Mouse (Mus musculus): ENCODE data around the gene Reg3d. TPM values are rescaled to one million over a fixed set of nuclear protein-coding genes. Genes with fewer than 3 reads are reported as not detected.
"Not testable (repeated sequence)": the region's sequence is repeated elsewhere in the genome, so short reads cannot be mapped to it uniquely, and the experiment has no call there.

Gene Reg3d
- not detected in 2 replicates for polyA plus RNA-seq (2014; fragmentation: Nextera tagmentation; extraction: Ambion mirVana)

DNA sequence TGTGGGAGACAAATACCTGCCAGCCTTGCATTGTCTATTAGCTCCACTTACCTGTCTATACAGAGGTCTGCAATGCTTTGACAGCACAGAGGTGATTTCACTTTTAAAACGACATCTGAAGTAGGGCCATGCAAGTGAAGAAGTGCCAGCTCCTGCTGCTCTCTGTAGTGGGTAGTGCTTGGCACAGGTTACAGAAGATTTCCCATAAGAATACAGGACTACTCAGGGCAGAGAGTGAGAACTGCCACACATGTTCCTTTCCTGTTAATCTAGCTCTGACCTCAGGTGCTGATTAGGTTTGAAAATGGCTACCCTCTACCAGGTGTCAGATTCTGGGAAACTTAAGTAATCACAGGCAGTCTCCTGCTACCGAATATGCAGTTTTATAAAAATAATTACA, at the start of gene Reg3d:
Gene Reg3d (minus strand): TSS at position 101 of the 400 bp plus-strand sequence.
- no peaks in the 10 kb centered on the region for H3K4me1 ChIP-seq (ENCODE audit: control insufficient read depth, insufficient read depth, low read length)
- H3K4me2 ChIP-seq (ENCODE audit: low read depth, severe bottlenecking), result no peak within 1 kb of the TSS
- no peak for DNase-seq (ENCODE audit: low spot score)
- no peaks in the 10 kb centered on the region for H3K27me3 ChIP-seq (ENCODE audit: control insufficient read depth, insufficient read depth, low read length)
- H3K9ac ChIP-seq (ENCODE audit: low read length), result no peak within 1 kb of the TSS
- H3K4me3 ChIP-seq (ENCODE audit: low read depth, low read length), result no peak within 1 kb of the TSS
- no peaks in the 10 kb centered on the region for H3K36me3 ChIP-seq (ENCODE audit: control insufficient read depth, insufficient read depth, low read length)
- no peaks in the 10 kb centered on the region for H3K9me3 ChIP-seq (ENCODE audit: control insufficient read depth, low read length)
- no peak for ATAC-seq (ENCODE audit: insufficient number of reproducible peaks, low FRiP score, low TSS enrichment, low read depth)
- 76% methylated on average over 2 of the region's 2 CpGs for WGBS
- no peak within 1 kb of the TSS for H3K27ac ChIP-seq (replicated peaks; ENCODE audit: low read depth, low read length)

DNA sequence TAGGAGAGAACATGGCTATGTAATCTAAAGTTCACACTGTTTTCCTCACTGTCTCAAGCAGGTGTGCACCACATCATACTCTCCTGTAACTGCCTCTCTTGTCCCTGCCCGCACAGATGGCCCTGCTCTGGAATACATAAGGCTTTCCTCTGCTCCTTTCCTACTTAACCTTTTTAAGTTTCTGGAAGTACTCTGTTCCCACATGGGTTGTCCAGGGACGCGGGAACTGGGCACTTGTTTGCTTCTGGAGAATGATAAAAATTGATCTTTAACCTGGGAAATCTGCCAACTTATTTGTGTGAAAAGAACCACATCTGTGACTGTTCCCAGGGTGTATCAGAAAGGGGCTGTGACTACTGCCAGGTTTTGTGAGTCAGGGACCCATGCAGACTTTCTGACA, 46.8 kb upstream of the Reg3d start:
- DNase-seq (ENCODE audit: low spot score) (no peak), ATAC-seq (ENCODE audit: insufficient number of reproducible peaks, low FRiP score, low TSS enrichment, low read depth) (no peak)
- Histone ChIP-seq H3K9me3 (ENCODE audit: control insufficient read depth, low read length) (no peaks in the 10 kb centered on the region), H3K27me3 (ENCODE audit: control insufficient read depth, insufficient read depth, low read length) (no peaks in the 10 kb centered on the region), H3K4me3 (ENCODE audit: low read depth, low read length) (no peak overlapping the region), H3K36me3 (ENCODE audit: control insufficient read depth, insufficient read depth, low read length) (no peaks in the 10 kb centered on the region), H3K4me2 (ENCODE audit: low read depth, severe bottlenecking) (no peak overlapping the region), H3K27ac (replicated peaks; ENCODE audit: low read depth, low read length) (no peak overlapping the region), H3K4me1 (ENCODE audit: control insufficient read depth, insufficient read depth, low read length) (no peaks in the 10 kb centered on the region), H3K9ac (ENCODE audit: low read length) (no peak overlapping the region)
- WGBS, result 82% methylated on average over 3 of the region's 3 CpGs

DNA sequence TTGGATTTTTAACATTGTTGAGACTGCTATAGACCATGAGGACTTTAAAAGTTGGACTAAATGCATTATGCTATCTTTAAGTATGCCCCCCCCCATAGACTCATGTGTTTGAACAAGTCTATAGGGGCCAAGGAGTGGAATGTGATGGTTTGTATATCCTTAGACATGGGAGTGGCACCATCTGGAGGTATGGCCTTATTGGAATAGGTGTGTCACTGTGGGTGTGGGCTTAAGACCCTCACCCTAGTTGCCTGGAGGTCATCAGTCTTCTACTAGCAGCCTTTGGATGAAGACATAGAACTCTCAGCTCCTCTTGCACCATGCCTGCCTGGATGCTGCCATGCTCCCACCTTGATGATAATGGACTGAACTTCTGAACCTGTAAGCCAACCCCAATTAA, 43.7 kb upstream of the Reg3d start, which contains the start of gene Reg1:
Gene Reg1 (plus strand): TSS at position 301 of the 400 bp plus-strand sequence.
- not testable (repeated sequence) for H3K9me3 ChIP-seq (ENCODE audit: control insufficient read depth, low read length); H3K4me3 ChIP-seq (ENCODE audit: low read depth, low read length); H3K27ac ChIP-seq (replicated peaks; ENCODE audit: low read depth, low read length); H3K36me3 ChIP-seq (ENCODE audit: control insufficient read depth, insufficient read depth, low read length); H3K4me2 ChIP-seq (ENCODE audit: low read depth, severe bottlenecking); H3K9ac ChIP-seq (ENCODE audit: low read length); H3K27me3 ChIP-seq (ENCODE audit: control insufficient read depth, insufficient read depth, low read length); DNase-seq (ENCODE audit: low spot score); H3K4me1 ChIP-seq (ENCODE audit: control insufficient read depth, insufficient read depth, low read length); ATAC-seq (ENCODE audit: insufficient number of reproducible peaks, low FRiP score, low TSS enrichment, low read depth)

DNA sequence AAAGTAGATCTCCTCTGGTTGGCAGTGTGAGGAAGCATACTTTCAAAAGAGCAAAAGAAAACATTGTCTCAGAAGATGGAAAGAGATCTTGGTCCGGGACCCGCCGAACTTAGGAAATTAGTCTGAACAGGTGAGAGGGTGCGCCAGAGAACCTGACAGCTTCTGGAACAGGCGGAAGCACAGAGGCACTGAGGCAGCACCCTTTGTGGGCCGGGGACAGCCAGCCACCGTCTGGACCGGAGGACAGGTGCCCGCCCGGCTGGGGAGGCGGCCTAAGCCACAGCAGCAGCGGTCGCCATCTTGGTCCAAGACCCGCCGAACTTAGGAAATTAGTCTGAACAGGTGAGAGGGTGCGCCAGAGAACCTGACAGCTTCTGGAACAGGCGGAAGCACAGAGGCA, 16.7 kb upstream of the Reg3d start, which contains the start of gene Reg2:
Gene Reg2 (plus strand): TSS at position 301 of the 400 bp plus-strand sequence.
- not testable (repeated sequence) for DNase-seq (ENCODE audit: low spot score); ATAC-seq (ENCODE audit: insufficient number of reproducible peaks, low FRiP score, low TSS enrichment, low read depth); H3K27ac ChIP-seq (replicated peaks; ENCODE audit: low read depth, low read length); H3K36me3 ChIP-seq (ENCODE audit: control insufficient read depth, insufficient read depth, low read length); H3K9ac ChIP-seq (ENCODE audit: low read length); H3K4me3 ChIP-seq (ENCODE audit: low read depth, low read length); H3K9me3 ChIP-seq (ENCODE audit: control insufficient read depth, low read length); H3K27me3 ChIP-seq (ENCODE audit: control insufficient read depth, insufficient read depth, low read length); H3K4me2 ChIP-seq (ENCODE audit: low read depth, severe bottlenecking); H3K4me1 ChIP-seq (ENCODE audit: control insufficient read depth, insufficient read depth, low read length)
- 97% methylated on average over 4 of the region's 17 CpGs for WGBS

DNA sequence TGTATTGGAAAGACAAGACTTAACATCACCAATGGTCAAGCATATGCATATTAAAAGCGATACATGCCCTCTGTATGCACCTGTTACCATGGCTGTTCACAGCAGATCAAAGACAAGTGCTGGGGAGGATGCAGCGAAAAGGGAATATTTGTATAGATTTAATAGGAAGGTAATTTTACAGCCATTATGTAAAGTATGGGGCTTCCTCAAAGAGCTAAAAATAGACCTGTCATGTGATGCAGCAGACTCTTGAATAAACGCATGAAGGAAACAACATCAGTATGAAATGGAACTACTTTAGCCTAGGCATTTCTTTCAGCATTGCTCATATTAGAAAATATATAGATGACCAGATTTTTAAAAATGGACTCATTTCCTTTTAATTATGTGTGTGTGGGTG, 6.9 kb upstream of the Reg3d start:
- Histone ChIP-seq H3K4me2 (ENCODE audit: low read depth, severe bottlenecking) (no peak overlapping the region), H3K4me3 (ENCODE audit: low read depth, low read length) (no peak overlapping the region), H3K36me3 (ENCODE audit: control insufficient read depth, insufficient read depth, low read length) (no peaks in the 10 kb centered on the region), H3K9ac (ENCODE audit: low read length) (no peak overlapping the region), H3K27ac (replicated peaks; ENCODE audit: low read depth, low read length) (no peak overlapping the region), H3K4me1 (ENCODE audit: control insufficient read depth, insufficient read depth, low read length) (no peaks in the 10 kb centered on the region), H3K27me3 (ENCODE audit: control insufficient read depth, insufficient read depth, low read length) (no peaks in the 10 kb centered on the region), H3K9me3 (ENCODE audit: control insufficient read depth, low read length) (no peaks in the 10 kb centered on the region)
- DNase-seq (ENCODE audit: low spot score) (no peak), ATAC-seq (ENCODE audit: insufficient number of reproducible peaks, low FRiP score, low TSS enrichment, low read depth) (no peak)
- WGBS, result 87% methylated on average over 3 of the region's 3 CpGs

DNA sequence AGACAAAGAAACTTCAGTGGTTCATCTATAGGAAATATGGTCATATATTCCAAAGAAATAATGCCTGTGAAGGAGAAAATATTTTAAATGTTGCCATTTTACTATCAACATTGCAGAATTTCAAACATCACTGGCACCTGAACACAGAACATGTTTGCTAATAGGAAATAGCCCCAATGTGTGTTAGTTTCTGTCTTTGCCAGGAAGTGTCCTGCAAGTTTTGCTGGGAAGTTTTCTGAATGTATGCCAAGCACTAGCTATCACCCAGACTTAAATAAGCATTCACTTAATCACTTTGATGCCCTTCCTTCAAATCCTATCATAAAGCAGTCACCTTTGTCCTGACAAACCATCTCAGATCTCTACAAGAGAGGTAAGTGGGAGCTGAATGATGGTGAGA, 1.7 kb upstream of the Reg3d start, which contains the start of gene Reg3a:
Gene Reg3a (plus strand): TSS at position 301 of the 400 bp plus-strand sequence.
- no peak for ATAC-seq (ENCODE audit: insufficient number of reproducible peaks, low FRiP score, low TSS enrichment, low read depth)
- no peaks in the 10 kb centered on the region for H3K36me3 ChIP-seq (ENCODE audit: control insufficient read depth, insufficient read depth, low read length)
- DNase-seq (ENCODE audit: low spot score), result no peak
- no peak within 1 kb of the TSS for H3K9ac ChIP-seq (ENCODE audit: low read length)
- no peak within 1 kb of the TSS for H3K4me3 ChIP-seq (ENCODE audit: low read depth, low read length)
- H3K4me2 ChIP-seq (ENCODE audit: low read depth, severe bottlenecking), result no peak within 1 kb of the TSS
- H3K4me1 ChIP-seq (ENCODE audit: control insufficient read depth, insufficient read depth, low read length), result no peaks in the 10 kb centered on the region
- no peaks in the 10 kb centered on the region for H3K9me3 ChIP-seq (ENCODE audit: control insufficient read depth, low read length)
- H3K27ac ChIP-seq (replicated peaks; ENCODE audit: low read depth, low read length), result no peak within 1 kb of the TSS
- H3K27me3 ChIP-seq (ENCODE audit: control insufficient read depth, insufficient read depth, low read length), result no peaks in the 10 kb centered on the region

DNA sequence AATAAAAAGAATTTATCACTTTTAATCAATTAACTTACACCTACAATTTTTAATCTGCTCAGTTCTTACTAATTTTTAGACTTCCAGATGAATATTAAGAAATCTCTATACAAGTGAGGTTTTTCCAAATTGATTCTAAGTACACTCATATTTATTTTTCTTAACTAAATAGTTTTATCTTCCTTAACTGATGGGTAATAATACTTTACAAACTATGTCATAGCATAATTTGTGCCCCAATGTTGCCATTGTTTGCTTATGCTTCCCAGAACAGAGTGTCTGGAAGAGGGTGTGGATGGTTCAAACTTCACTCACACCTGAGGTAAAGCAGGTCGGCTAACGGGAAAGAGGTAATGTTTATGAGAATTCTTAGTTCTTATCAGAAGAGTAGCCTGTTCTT, 8.3 kb downstream of the Reg3d start, which contains the start of gene Reg3b:
Gene Reg3b (plus strand): TSS at position 301 of the 400 bp plus-strand sequence.
- Histone ChIP-seq H3K4me1 (ENCODE audit: control insufficient read depth, insufficient read depth, low read length) (no peaks in the 10 kb centered on the region), H3K4me2 (ENCODE audit: low read depth, severe bottlenecking) (no peak within 1 kb of the TSS), H3K36me3 (ENCODE audit: control insufficient read depth, insufficient read depth, low read length) (no peaks in the 10 kb centered on the region), H3K27ac (replicated peaks; ENCODE audit: low read depth, low read length) (no peak within 1 kb of the TSS), H3K9me3 (ENCODE audit: control insufficient read depth, low read length) (no peaks in the 10 kb centered on the region), H3K9ac (ENCODE audit: low read length) (no peak within 1 kb of the TSS), H3K4me3 (ENCODE audit: low read depth, low read length) (no peak within 1 kb of the TSS), H3K27me3 (ENCODE audit: control insufficient read depth, insufficient read depth, low read length) (no peaks in the 10 kb centered on the region)
- no peak for DNase-seq (ENCODE audit: low spot score)
- 79% methylated on average over 2 of the region's 2 CpGs for WGBS
- ATAC-seq (ENCODE audit: insufficient number of reproducible peaks, low FRiP score, low TSS enrichment, low read depth), result no peak

DNA sequence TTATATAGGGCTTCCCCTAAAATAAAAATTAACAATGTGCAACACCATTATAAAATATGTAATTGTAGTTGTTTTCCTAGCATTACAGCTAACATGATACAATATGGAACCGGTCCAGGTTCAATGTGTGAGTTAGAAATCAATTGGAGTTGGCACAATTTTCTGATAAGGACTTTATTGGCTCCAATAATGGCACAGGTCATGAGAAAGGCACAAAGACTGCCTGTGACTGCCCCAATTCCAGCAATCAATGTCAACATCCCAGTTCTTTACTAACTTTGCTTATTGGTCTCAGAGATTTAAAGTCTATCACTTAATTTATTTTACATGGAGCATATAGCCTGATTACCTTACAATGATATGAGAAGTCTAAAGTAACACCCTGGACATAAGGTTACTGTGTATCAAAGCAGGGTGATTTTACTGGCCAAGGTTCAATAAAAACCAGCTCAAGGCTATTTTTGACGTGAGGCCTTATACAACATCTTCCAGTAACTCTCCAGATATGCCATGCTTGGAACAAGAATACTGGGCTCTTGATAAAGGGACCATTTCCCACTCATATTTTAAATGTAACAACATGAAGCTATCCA, 16.6 kb downstream of the Reg3d start:
- 69% methylated on average over 2 of the region's 2 CpGs for WGBS
- ATAC-seq (ENCODE audit: insufficient number of reproducible peaks, low FRiP score, low TSS enrichment, low read depth), result no peak

DNA sequence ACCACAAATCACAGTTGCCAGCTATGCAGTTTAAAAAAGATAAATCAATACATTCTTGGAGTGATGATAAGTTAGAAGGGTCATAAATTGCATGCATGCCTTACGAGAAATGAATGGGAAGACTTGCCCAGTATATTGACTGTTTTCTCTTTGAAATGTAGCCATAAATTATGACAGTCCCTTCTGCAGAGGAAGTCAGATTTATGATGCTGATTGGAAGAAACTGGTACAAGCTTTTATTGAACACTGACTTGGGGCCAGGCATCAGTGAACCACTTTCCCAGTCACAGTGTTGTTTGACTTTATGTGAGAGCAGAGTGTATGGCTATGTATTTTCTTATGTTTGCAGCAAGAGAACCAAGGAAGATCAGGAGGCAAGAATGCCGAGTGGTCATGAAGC, 37.0 kb downstream of the Reg3d start:
- H3K4me1 ChIP-seq (ENCODE audit: control insufficient read depth, insufficient read depth, low read length), result no peaks in the 10 kb centered on the region
- DNase-seq (ENCODE audit: low spot score) (no peak), ATAC-seq (ENCODE audit: insufficient number of reproducible peaks, low FRiP score, low TSS enrichment, low read depth) (no peak)
- no peaks in the 10 kb centered on the region for H3K36me3 ChIP-seq (ENCODE audit: control insufficient read depth, insufficient read depth, low read length)
- no peak overlapping the region for H3K4me3 ChIP-seq (ENCODE audit: low read depth, low read length)
- H3K9me3 ChIP-seq (ENCODE audit: control insufficient read depth, low read length), result no peaks in the 10 kb centered on the region
- H3K27ac ChIP-seq (replicated peaks; ENCODE audit: low read depth, low read length), result no peak overlapping the region
- no peak overlapping the region for H3K9ac ChIP-seq (ENCODE audit: low read length)
- H3K27me3 ChIP-seq (ENCODE audit: control insufficient read depth, insufficient read depth, low read length), result no peaks in the 10 kb centered on the region
- 72% methylated on average over 2 of the region's 2 CpGs for WGBS
- no peak overlapping the region for H3K4me2 ChIP-seq (ENCODE audit: low read depth, severe bottlenecking)

More for the DNA sequence above, 16.6 kb downstream of the Reg3d start:
- H3K4me2 ChIP-seq (ENCODE audit: low read depth, severe bottlenecking), result no peak overlapping the region
- no peak overlapping the region for H3K27ac ChIP-seq (replicated peaks; ENCODE audit: low read depth, low read length)
- H3K36me3 ChIP-seq (ENCODE audit: control insufficient read depth, insufficient read depth, low read length), result no peaks in the 10 kb centered on the region
- H3K9me3 ChIP-seq (ENCODE audit: control insufficient read depth, low read length), result no peaks in the 10 kb centered on the region
- no peak overlapping the region for H3K9ac ChIP-seq (ENCODE audit: low read length)
- no peaks in the 10 kb centered on the region for H3K27me3 ChIP-seq (ENCODE audit: control insufficient read depth, insufficient read depth, low read length)
- H3K4me1 ChIP-seq (ENCODE audit: control insufficient read depth, insufficient read depth, low read length), result no peaks in the 10 kb centered on the region
- no peak overlapping the region for H3K4me3 ChIP-seq (ENCODE audit: low read depth, low read length)
- DNase-seq (ENCODE audit: low spot score), result no peak

Measured in limb, embryonic 11.5 days (tissue).